In genomic region chr6:34304675-34305241, GRCm38 (mm10) we compare ENCODE assay signal across 8 mouse cellular contexts. TPM values are rescaled to one million over a fixed set of nuclear protein-coding genes. Genes with fewer than 3 reads are reported as not detected.
DNase-seq lines count a peak whose midpoint lies in the region; ATAC-seq and TF ChIP-seq lines count a peak whose summit lies in the region.

No protein-coding gene starts in this region.

- no peaks in the 10 kb centered on the region for H3K27me3 ChIP-seq in MEL (ENCODE audit: control insufficient read depth in 1 of 2, insufficient read depth in 2 of 2, low read length in 2 of 2)
- H3K27me3 ChIP-seq in heart, embryonic 14.5 days (ENCODE audit: control insufficient read depth, insufficient read depth, low read length), result no peaks in the 10 kb centered on the region
- H3K27me3 ChIP-seq in lung, embryonic 14.5 days (ENCODE audit: insufficient read depth, low read length), result no peaks in the 10 kb centered on the region
- no peaks in the 10 kb centered on the region for H3K27me3 ChIP-seq in cerebellum, adult 2 months (ENCODE audit: control insufficient read depth, insufficient read depth, low read length)

- DNase-seq in cerebellum, postnatal 10 days, result peak; percentile 24 to 29
- DNase-seq in cerebellum, adult 8-10 months, result no peak
- no peak for DNase-seq in MEL (ENCODE audit: low read depth, low spot score)
- DNase-seq in lung, embryonic 14.5 days, result no peak
- DNase-seq in cerebellum, adult 2 months, result no peak
- DNase-seq in layer of hippocampus, postnatal 36 days, result no peak
- DNase-seq in thymus, adult 18-20 months, result no peak

- no peak for TF ChIP-seq RAD21 in MEL (IDR thresholded peaks at IDR 0.05; ENCODE audit: low read depth, low read length)

- H3K27ac ChIP-seq in MEL (ENCODE audit: control insufficient read depth, low read depth, low read length), result no peak overlapping the region
- peak overlapping the region; percentile 10 to 46; a peak in 2 of 4 replicates for H3K27ac ChIP-seq in heart, embryonic 14.5 days (replicated peaks in 1 of 2; ENCODE audit: control insufficient read depth in 1 of 2, insufficient read depth in 1 of 2, low read depth in 2 of 2, low read length in 2 of 2)
- no peak overlapping the region for H3K27ac ChIP-seq in lung, embryonic 14.5 days (ENCODE audit: low read depth)
- H3K27ac ChIP-seq in cerebellum, adult 2 months (ENCODE audit: insufficient read depth, low read length), result no peak overlapping the region

- H3K36me3 ChIP-seq in MEL (ENCODE audit: control insufficient read depth in 1 of 2, insufficient read depth in 2 of 2, low read length in 2 of 2), result no peaks in the 10 kb centered on the region; a peak in 1 of 4 replicates
- H3K36me3 ChIP-seq in heart, embryonic 14.5 days (ENCODE audit: control insufficient read depth, insufficient read depth, low read length), result peaks cover 51% of the 10 kb centered on the region
- peaks cover 30% of the 10 kb centered on the region for H3K36me3 ChIP-seq in lung, embryonic 14.5 days (ENCODE audit: insufficient read depth)

- no peak overlapping the region for H3K9ac ChIP-seq in MEL (ENCODE audit: control insufficient read depth, low read depth, low read length, poor library complexity, severe bottlenecking)
- H3K9ac ChIP-seq in heart, embryonic 14.5 days (ENCODE audit: low read length), result no peak overlapping the region
- H3K9ac ChIP-seq in lung, embryonic 14.5 days, result no peak overlapping the region

- ATAC-seq in heart, embryonic 14.5 days (ENCODE audit: insufficient number of reproducible peaks, insufficient read depth, low FRiP score, low read depth), result no peak
- ATAC-seq in lung, embryonic 14.5 days (ENCODE audit: insufficient read depth), result peak; percentile 31; the same call in 1 of the 2 replicates

- H3K9me3 ChIP-seq in MEL (replicated peaks; ENCODE audit: insufficient read depth, low read length), result no peaks in the 10 kb centered on the region
- H3K9me3 ChIP-seq in heart, embryonic 14.5 days (ENCODE audit: control insufficient read depth, low read length), result no peaks in the 10 kb centered on the region
- H3K9me3 ChIP-seq in lung, embryonic 14.5 days (ENCODE audit: low read depth, low read length), result no peaks in the 10 kb centered on the region

- no peaks in the 10 kb centered on the region for H3K4me1 ChIP-seq in MEL (ENCODE audit: control insufficient read depth in 1 of 2, insufficient read depth in 2 of 2, low read length in 2 of 2)
- H3K4me1 ChIP-seq in heart, embryonic 14.5 days (ENCODE audit: control insufficient read depth in 2 of 2, insufficient read depth in 2 of 2, low read length in 2 of 2), result peaks cover 4 to 5% of the 10 kb centered on the region in 2 experiments; a peak in 2 of 4 replicates
- H3K4me1 ChIP-seq in lung, embryonic 14.5 days (ENCODE audit: insufficient read depth), result no peaks in the 10 kb centered on the region
- no peaks in the 10 kb centered on the region for H3K4me1 ChIP-seq in cerebellum, adult 2 months (ENCODE audit: control insufficient read depth, insufficient read depth, low read length)

- no peaks in the 10 kb centered on the region for H3K79me2 ChIP-seq in MEL (ENCODE audit: control insufficient read depth, insufficient read depth, low read length, poor library complexity)

- no peak for TF ChIP-seq POLR2A in MEL (IDR thresholded peaks at IDR 0.05; ENCODE audit: control insufficient read depth in 1 of 2, insufficient read depth in 1 of 2, low read depth in 1 of 2, low read length in 2 of 2, poor library complexity in 1 of 2)
- TF ChIP-seq POLR2A in cerebellum, adult 2 months (IDR thresholded peaks at IDR 0.05; ENCODE audit: borderline replicate concordance, insufficient read depth, low read length), result no peak

- H3K4me3 ChIP-seq in MEL (ENCODE audit: control insufficient read depth in 1 of 2, insufficient read depth in 1 of 2, low read depth in 2 of 2, low read length in 2 of 2), result no peak overlapping the region
- no peak overlapping the region for H3K4me3 ChIP-seq in heart, embryonic 14.5 days (ENCODE audit: control insufficient read depth in 1 of 2, insufficient read depth in 1 of 2, low read depth in 1 of 2, low read length in 2 of 2)
- no peak overlapping the region for H3K4me3 ChIP-seq in lung, embryonic 14.5 days (ENCODE audit: low read depth, low read length)
- H3K4me3 ChIP-seq in cerebellum, adult 2 months (replicated peaks; ENCODE audit: insufficient read depth, low read depth, low read length), result no peak overlapping the region

- TF ChIP-seq EP300 in MEL (IDR thresholded peaks at IDR 0.05; ENCODE audit: low read depth in 1 of 2, low read length in 2 of 2), result no peak

- 47% methylated on average over 10 of the region's 10 CpGs for WGBS in heart, embryonic 14.5 days
- 65% methylated on average over 10 of the region's 10 CpGs for WGBS in lung, embryonic 14.5 days
- WGBS in cerebellum, adult 2 months, result 46% methylated on average over 10 of the region's 10 CpGs

- H3K4me2 ChIP-seq in heart, embryonic 14.5 days (ENCODE audit: low read length), result no peak overlapping the region
- no peak overlapping the region for H3K4me2 ChIP-seq in lung, embryonic 14.5 days

- no peak for TF ChIP-seq CTCF in MEL (IDR thresholded peaks at IDR 0.05 in 2 of 3, conservative IDR thresholded peaks at IDR 0.05 in 1 of 3; ENCODE audit: control insufficient read depth in 1 of 3, insufficient read depth in 1 of 3, low read depth in 2 of 3, low read length in 3 of 3, poor library complexity in 1 of 3, severe bottlenecking in 1 of 3)
- TF ChIP-seq CTCF in lung, embryonic 14.5 days (IDR thresholded peaks at IDR 0.05; ENCODE audit: low read depth), result no peak
- TF ChIP-seq CTCF in cerebellum, adult 2 months (IDR thresholded peaks at IDR 0.05; ENCODE audit: borderline replicate concordance, insufficient read depth, low read depth, low read length), result no peak

TF ChIP-seq in MEL, 35 proteins besides CTCF, POLR2A, EP300 and RAD21:
- no peak for TF ChIP-seq E2F4 (IDR thresholded peaks at IDR 0.05; ENCODE audit: borderline replicate concordance, low read depth, low read length)
- no peak for TF ChIP-seq MAZ (IDR thresholded peaks at IDR 0.05; ENCODE audit: low read depth, low read length)
- peak; percentile 4; the same call in 1 of the 2 replicates for TF ChIP-seq GATA1 (IDR thresholded peaks at IDR 0.05; ENCODE audit: low read depth, low read length)

RNA-seq across cellular contexts. Expression of gene Akr1b3, which starts 12.5 kb away (rescaled TPM):
- total RNA-seq in MEL (2012; rRNA removed), result 110 and 122 TPM in 2 replicates
- polyA plus RNA-seq in MEL (2012; ENCODE audit: insufficient read depth in 1 of 2, insufficient read length in 2 of 2, low read depth in 1 of 2, low replicate concordance in 2 of 2, missing spikeins in 1 of 2), result 100 to 1,000 TPM; 151 to 532 TPM
- 183 and 187 TPM in 2 replicates for polyA plus RNA-seq in heart, embryonic 14.5 days (2014; fragmentation: Nextera tagmentation; extraction: Ambion mirVana)
- 165 and 170 TPM in 2 replicates for polyA plus RNA-seq in lung, embryonic 14.5 days (2014; fragmentation: Nextera tagmentation; extraction: Ambion mirVana)
- polyA plus RNA-seq in cerebellum, adult 2 months (2012; rRNA removed), result 72.7 and 73.5 TPM in 2 replicates
- total RNA-seq in layer of hippocampus, postnatal 36 days (2021), result 10 to 100 TPM; 34.6 to 45.8 TPM

RNA-seq across cellular contexts. Expression of gene Akr1b8, which starts 49.2 kb away (rescaled TPM):
- not detected in 2 replicates for total RNA-seq in MEL (2012; rRNA removed)
- polyA plus RNA-seq in MEL (2012; ENCODE audit: insufficient read depth in 1 of 2, insufficient read length in 2 of 2, low read depth in 1 of 2, low replicate concordance in 2 of 2, missing spikeins in 1 of 2), result not detected
- polyA plus RNA-seq in heart, embryonic 14.5 days (2014; fragmentation: Nextera tagmentation; extraction: Ambion mirVana), result 11.3 and 11.5 TPM in 2 replicates
- 12.4 and 14.0 TPM in 2 replicates for polyA plus RNA-seq in lung, embryonic 14.5 days (2014; fragmentation: Nextera tagmentation; extraction: Ambion mirVana)
- polyA plus RNA-seq in cerebellum, adult 2 months (2012; rRNA removed), result 1.6 TPM in 2 replicates
- total RNA-seq in layer of hippocampus, postnatal 36 days (2021), result under 1 TPM; 0.42 to 0.56 TPM

Comparison
In these comparisons a context has a peak if more than half of its experiments do, and no peak if none do; other contexts are left out.
1. DNase-seq: peak in cerebellum, postnatal 10 days (2 of 2); none in cerebellum, adult 8-10 months (single experiment), MEL (single experiment), lung, embryonic 14.5 days (single experiment), cerebellum, adult 2 months (0 of 2), layer of hippocampus, postnatal 36 days (0 of 2) and thymus, adult 18-20 months (0 of 2).
2. H3K27ac ChIP-seq: peak in heart, embryonic 14.5 days (2 of 2); none in MEL (single experiment), lung, embryonic 14.5 days (single experiment) and cerebellum, adult 2 months (single experiment).